Mouse (Mus musculus): Measurements from ENCODE around the gene Zfp704. TPM values are rescaled to one million over a fixed set of nuclear protein-coding genes. Genes with fewer than 3 reads are reported as not detected.

Gene Zfp704
- total and polyA plus RNA-seq, 3 experiments, result 0.02 to 0.22 TPM; not detected in 1

GRCm38 (mm10) chr3:9477386-9477785 is 132.5 kb downstream of the Zfp704 start:
- Histone ChIP-seq H3K36me3 (replicated peaks) (no peaks in the 10 kb centered on the region), H3K27me3 (ENCODE audit: insufficient read depth, low read length) (peaks cover 6% of the 10 kb centered on the region; the same call in 1 of the 2 replicates), H3K4me3 (ENCODE audit: low read depth, low read length) (no peak overlapping the region), H3K4me1 (ENCODE audit: insufficient read depth, low read depth, low read length) (no peaks in the 10 kb centered on the region), H3K9me3 (replicated peaks) (no peaks in the 10 kb centered on the region)
- no peak for DNase-seq (ENCODE audit: low spot score)
- TF ChIP-seq POLR2AphosphoS5 (IDR thresholded peaks at IDR 0.05; ENCODE audit: insufficient replicate concordance, low read depth, low read length) (no peak), GATA2 (IDR thresholded peaks at IDR 0.05; ENCODE audit: borderline replicate concordance, low read depth, low read length) (no peak), TAL1 (conservative IDR thresholded peaks at IDR 0.05; ENCODE audit: low read depth, low read length) (no peak), GATA1 (IDR thresholded peaks at IDR 0.05; ENCODE audit: borderline replicate concordance, low read length) (no peak), CTCF (IDR thresholded peaks at IDR 0.05; ENCODE audit: low read depth, low read length) (no peak)
- no peak for ATAC-seq (ENCODE audit: extremely low read depth, insufficient number of reproducible peaks, low FRiP score, poor library complexity, severe bottlenecking)

- Histone ChIP-seq H3K27me3 (ENCODE audit: insufficient read depth, low read length) (peaks cover under 1% of the 10 kb centered on the region; the same call in 1 of the 2 replicates), H3K4me3 (ENCODE audit: low read depth, low read length) (no peak overlapping the region), H3K9me3 (replicated peaks) (no peaks in the 10 kb centered on the region), H3K4me1 (ENCODE audit: insufficient read depth, low read depth, low read length) (no peaks in the 10 kb centered on the region), H3K36me3 (replicated peaks) (no peaks in the 10 kb centered on the region)
- no peak for ATAC-seq (ENCODE audit: extremely low read depth, insufficient number of reproducible peaks, low FRiP score, poor library complexity, severe bottlenecking)
- DNase-seq (ENCODE audit: low spot score), result no peak
- TF ChIP-seq TAL1 (conservative IDR thresholded peaks at IDR 0.05; ENCODE audit: low read depth, low read length) (no peak), GATA2 (IDR thresholded peaks at IDR 0.05; ENCODE audit: borderline replicate concordance, low read depth, low read length) (no peak), CTCF (IDR thresholded peaks at IDR 0.05; ENCODE audit: low read depth, low read length) (no peak)
Observed at GRCm38 (mm10) chr3:9476336-9476735, 133.5 kb downstream of the Zfp704 start.

GRCm38 (mm10) chr3:9475501-9475900 is 134.4 kb downstream of the Zfp704 start:
- no peak for ATAC-seq (ENCODE audit: extremely low read depth, insufficient number of reproducible peaks, low FRiP score, poor library complexity, severe bottlenecking)
- no peak overlapping the region for H3K4me3 ChIP-seq (ENCODE audit: low read depth, low read length)
- no peak for DNase-seq (ENCODE audit: low spot score)
- TF ChIP-seq CTCF (IDR thresholded peaks at IDR 0.05; ENCODE audit: low read depth, low read length), result no peak
- no peak for TF ChIP-seq GATA1 (IDR thresholded peaks at IDR 0.05; ENCODE audit: borderline replicate concordance, low read length)
- no peak for TF ChIP-seq POLR2AphosphoS5 (IDR thresholded peaks at IDR 0.05; ENCODE audit: insufficient replicate concordance, low read depth, low read length)
- no peak for TF ChIP-seq GATA2 (IDR thresholded peaks at IDR 0.05; ENCODE audit: borderline replicate concordance, low read depth, low read length)
- TF ChIP-seq TAL1 (conservative IDR thresholded peaks at IDR 0.05; ENCODE audit: low read depth, low read length), result no peak
- H3K36me3 ChIP-seq (replicated peaks), result no peaks in the 10 kb centered on the region
- no peaks in the 10 kb centered on the region for H3K9me3 ChIP-seq (replicated peaks)
- peaks cover 4% of the 10 kb centered on the region; the same call in 1 of the 2 replicates for H3K27me3 ChIP-seq (ENCODE audit: insufficient read depth, low read length)
- H3K4me1 ChIP-seq (ENCODE audit: insufficient read depth, low read depth, low read length), result no peaks in the 10 kb centered on the region

- no peaks in the 10 kb centered on the region for H3K9me3 ChIP-seq (replicated peaks)
- H3K4me1 ChIP-seq (ENCODE audit: insufficient read depth, low read depth, low read length), result no peaks in the 10 kb centered on the region
- DNase-seq (ENCODE audit: low spot score) (no peak), ATAC-seq (ENCODE audit: extremely low read depth, insufficient number of reproducible peaks, low FRiP score, poor library complexity, severe bottlenecking) (no peak)
- TF ChIP-seq GATA1 (IDR thresholded peaks at IDR 0.05; ENCODE audit: borderline replicate concordance, low read length) (no peak), CTCF (IDR thresholded peaks at IDR 0.05; ENCODE audit: low read depth, low read length) (no peak), POLR2AphosphoS5 (IDR thresholded peaks at IDR 0.05; ENCODE audit: insufficient replicate concordance, low read depth, low read length) (no peak), TAL1 (conservative IDR thresholded peaks at IDR 0.05; ENCODE audit: low read depth, low read length) (no peak), GATA2 (IDR thresholded peaks at IDR 0.05; ENCODE audit: borderline replicate concordance, low read depth, low read length) (no peak)
- H3K4me3 ChIP-seq (ENCODE audit: low read depth, low read length), result no peak overlapping the region
- H3K36me3 ChIP-seq (replicated peaks), result no peaks in the 10 kb centered on the region
- H3K27me3 ChIP-seq (ENCODE audit: insufficient read depth, low read length), result peaks cover 6% of the 10 kb centered on the region; the same call in 1 of the 2 replicates
Observed at GRCm38 (mm10) chr3:9474331-9474730, 135.6 kb downstream of the Zfp704 start.

- peaks cover 4% of the 10 kb centered on the region for H3K36me3 ChIP-seq (replicated peaks)
- peaks cover 2% of the 10 kb centered on the region; the same call in 1 of the 2 replicates for H3K4me1 ChIP-seq (ENCODE audit: insufficient read depth, low read depth, low read length)
- no peak; the same call in 1 of the 2 replicates for ATAC-seq (ENCODE audit: extremely low read depth, insufficient number of reproducible peaks, low FRiP score, poor library complexity, severe bottlenecking)
- TF ChIP-seq CTCF (IDR thresholded peaks at IDR 0.05; ENCODE audit: low read depth, low read length), result peak; percentile 90
- no peak for TF ChIP-seq POLR2AphosphoS5 (IDR thresholded peaks at IDR 0.05; ENCODE audit: insufficient replicate concordance, low read depth, low read length)
- DNase-seq (ENCODE audit: low spot score), result peak; percentile 19
- H3K9me3 ChIP-seq (replicated peaks), result no peaks in the 10 kb centered on the region
- H3K4me3 ChIP-seq (ENCODE audit: low read depth, low read length), result no peak overlapping the region
- peaks cover 6% of the 10 kb centered on the region; the same call in 1 of the 2 replicates for H3K27me3 ChIP-seq (ENCODE audit: insufficient read depth, low read length)
Observed at GRCm38 (mm10) chr3:9466287-9466686, 143.6 kb downstream of the Zfp704 start.

- TF ChIP-seq POLR2AphosphoS5 (IDR thresholded peaks at IDR 0.05; ENCODE audit: insufficient replicate concordance, low read depth, low read length), result no peak
- no peak for TF ChIP-seq CTCF (IDR thresholded peaks at IDR 0.05; ENCODE audit: low read depth, low read length)
- no peak for TF ChIP-seq GATA2 (IDR thresholded peaks at IDR 0.05; ENCODE audit: borderline replicate concordance, low read depth, low read length)
- TF ChIP-seq GATA1 (IDR thresholded peaks at IDR 0.05; ENCODE audit: borderline replicate concordance, low read length), result no peak
- TF ChIP-seq TAL1 (conservative IDR thresholded peaks at IDR 0.05; ENCODE audit: low read depth, low read length), result no peak
- peaks cover 2% of the 10 kb centered on the region; the same call in 1 of the 2 replicates for H3K4me1 ChIP-seq (ENCODE audit: insufficient read depth, low read depth, low read length)
- peaks cover 4% of the 10 kb centered on the region for H3K36me3 ChIP-seq (replicated peaks)
- ATAC-seq (ENCODE audit: extremely low read depth, insufficient number of reproducible peaks, low FRiP score, poor library complexity, severe bottlenecking) (no peak), DNase-seq (ENCODE audit: low spot score) (no peak)
- peaks cover 4% of the 10 kb centered on the region; the same call in 1 of the 2 replicates for H3K27me3 ChIP-seq (ENCODE audit: insufficient read depth, low read length)
- no peak overlapping the region for H3K4me3 ChIP-seq (ENCODE audit: low read depth, low read length)
- no peaks in the 10 kb centered on the region for H3K9me3 ChIP-seq (replicated peaks)
Observed at GRCm38 (mm10) chr3:9465731-9466130, 144.2 kb downstream of the Zfp704 start.

Measured in G1E (cell line).